ENCODE assay signal across 8 mouse cellular contexts in the genomic region with DNA sequence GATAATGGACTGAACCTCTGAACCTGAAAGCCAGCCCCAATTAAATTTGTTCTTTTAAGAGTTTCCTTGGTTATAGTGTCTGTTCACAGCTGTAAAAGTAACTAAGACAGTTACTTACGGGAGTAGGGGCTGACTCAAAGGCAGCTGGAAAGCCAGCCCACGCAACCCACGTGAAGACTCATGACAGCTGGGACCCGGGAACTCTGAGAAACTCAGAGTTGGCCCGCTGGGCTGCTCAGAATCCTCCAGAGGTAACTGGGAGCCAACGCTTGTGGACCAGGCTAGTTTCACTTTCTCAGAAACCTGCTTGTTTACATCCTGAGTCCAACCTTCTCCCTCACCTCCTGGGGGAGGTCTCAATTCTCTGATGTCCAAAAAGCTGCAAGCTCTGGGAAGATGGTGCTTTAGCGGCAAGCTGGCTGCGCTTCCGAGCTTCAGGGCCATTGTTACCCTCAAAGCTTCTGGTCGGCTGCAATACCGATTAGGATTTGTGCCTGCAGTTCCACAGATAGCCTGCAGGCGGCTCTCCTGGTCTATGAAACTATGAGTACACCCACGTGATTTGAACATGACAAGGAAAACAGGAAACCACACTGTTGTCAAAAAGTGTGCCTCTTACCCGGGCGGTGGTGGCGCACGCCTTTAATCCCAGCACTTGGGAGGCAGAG. TPM values are rescaled to one million over a fixed set of nuclear protein-coding genes. Genes with fewer than 3 reads are reported as not detected.
DNase-seq lines count a peak whose midpoint lies in the region; ATAC-seq lines count a peak whose summit lies in the region.

No protein-coding gene starts in this region.

- DNase-seq in embryo, embryonic 10 days (ENCODE audit: low spot score) = peak; percentile 86
- DNase-seq in gastrocnemius, postnatal 10 days = peak; percentile 95
- peak; percentile 89 for DNase-seq in hindlimb bud, embryonic 11.5 days (ENCODE audit: extremely low spot score, low read depth, low spot score)
- peak; percentile 85 to 96 for DNase-seq in left cerebral cortex, adult 8-10 months (ENCODE audit: low spot score in 2 of 2)
- DNase-seq in right cerebral cortex, adult 18-20 months = peak; percentile 92
- peak; percentile 87 for DNase-seq in urinary bladder, adult 2 months (ENCODE audit: low spot score)

- peak; percentile 15 for ATAC-seq in activated CD4-positive, CD25-positive, alpha-beta regulatory T cell, adult 4 months
- peak; percentile 43 for ATAC-seq in megakaryocyte, adult 5-6 weeks (ENCODE audit: poor library complexity, severe bottlenecking)

RNA-seq across cellular contexts. Expression of gene H2-D1, which starts 4.6 kb away (rescaled TPM):
- 1,000 to 10,000 TPM; 3,460 to 4,099 TPM for polyA plus RNA-seq in activated CD4-positive, CD25-positive, alpha-beta regulatory T cell, adult 4 months (2017; shearing (Covaris generic))
- total RNA-seq in gastrocnemius, postnatal 10 days (2021) = 10 to 100 TPM; 39.3 to 47.2 TPM
- total RNA-seq in left cerebral cortex, adult 8-10 months (2022) = 10 to 100 TPM; 29.5 to 72.8 (median 47.5) TPM
- total RNA-seq in megakaryocyte, adult 5-6 weeks (2015) = 572 and 605 TPM in 2 replicates
- 1,046 and 1,120 TPM in 2 replicates for total RNA-seq in megakaryocyte, adult 5-6 weeks (2017)
- polyA plus RNA-seq in urinary bladder, adult 2 months (2012; rRNA removed) = 589 and 606 TPM in 2 replicates

RNA-seq across cellular contexts. Expression of gene Ddx39b, which starts 16.4 kb away (rescaled TPM):
- 100 to 1,000 TPM; 200 to 247 TPM for polyA plus RNA-seq in activated CD4-positive, CD25-positive, alpha-beta regulatory T cell, adult 4 months (2017; shearing (Covaris generic))
- total RNA-seq in gastrocnemius, postnatal 10 days (2021) = 100 to 1,000 TPM; 147 to 169 TPM
- 100 to 1,000 TPM; 175 to 212 (median 200) TPM for total RNA-seq in left cerebral cortex, adult 8-10 months (2022)
- total RNA-seq in megakaryocyte, adult 5-6 weeks (2015) = 166 TPM in 2 replicates
- total RNA-seq in megakaryocyte, adult 5-6 weeks (2017) = 115 and 125 TPM in 2 replicates
- 314 and 350 TPM in 2 replicates for polyA plus RNA-seq in urinary bladder, adult 2 months (2012; rRNA removed)

RNA-seq across cellular contexts. Expression of gene Nfkbil1, which starts 22.4 kb away (rescaled TPM):
- polyA plus RNA-seq in activated CD4-positive, CD25-positive, alpha-beta regulatory T cell, adult 4 months (2017; shearing (Covaris generic)) = 1 to 10 TPM; 3.4 to 4.4 TPM
- 10 to 100 TPM in 1 of 2 experiments, 1 to 10 TPM in 1; 9.9 to 11.1 TPM for total RNA-seq in gastrocnemius, postnatal 10 days (2021)
- total RNA-seq in left cerebral cortex, adult 8-10 months (2022) = 10 to 100 TPM; 14.1 to 18.8 (median 17.1) TPM
- 2.2 and 4.5 TPM in 2 replicates for total RNA-seq in megakaryocyte, adult 5-6 weeks (2015)
- total RNA-seq in megakaryocyte, adult 5-6 weeks (2017) = 10.2 and 13.3 TPM in 2 replicates
- polyA plus RNA-seq in urinary bladder, adult 2 months (2012; rRNA removed) = 14.0 and 15.4 TPM in 2 replicates

RNA-seq across cellular contexts. Expression of gene Atp6v1g2, which starts 24.5 kb away (rescaled TPM):
- 1 to 10 TPM; 2.3 to 4.0 TPM for polyA plus RNA-seq in activated CD4-positive, CD25-positive, alpha-beta regulatory T cell, adult 4 months (2017; shearing (Covaris generic))
- total RNA-seq in gastrocnemius, postnatal 10 days (2021) = 1 to 10 TPM; 2.1 to 3.3 TPM
- 100 to 1,000 TPM; 552 to 589 (median 575) TPM for total RNA-seq in left cerebral cortex, adult 8-10 months (2022)
- 6.2 and 6.9 TPM in 2 replicates for total RNA-seq in megakaryocyte, adult 5-6 weeks (2015)
- 3.0 and 3.6 TPM in 2 replicates for total RNA-seq in megakaryocyte, adult 5-6 weeks (2017)
- polyA plus RNA-seq in urinary bladder, adult 2 months (2012; rRNA removed) = 11.9 and 14.5 TPM in 2 replicates

RNA-seq across cellular contexts. Expression of gene Gm16181, which starts 37.3 kb away (rescaled TPM):
- 1 to 10 TPM in 1 of 2 experiments, not detected in 1; 1.8 TPM for polyA plus RNA-seq in activated CD4-positive, CD25-positive, alpha-beta regulatory T cell, adult 4 months (2017; shearing (Covaris generic))
- total RNA-seq in gastrocnemius, postnatal 10 days (2021) = not detected
- not detected for total RNA-seq in left cerebral cortex, adult 8-10 months (2022)
- total RNA-seq in megakaryocyte, adult 5-6 weeks (2015) = 0.76 and 2.5 TPM in 2 replicates
- 0.88 and 4.0 TPM in 2 replicates for total RNA-seq in megakaryocyte, adult 5-6 weeks (2017)
- polyA plus RNA-seq in urinary bladder, adult 2 months (2012; rRNA removed) = 0.18 TPM in 1 of 2 replicates, not detected in the other

Comparison
In these comparisons a context has a peak if more than half of its experiments do, and no peak if none do; other contexts are left out.
1. Peak in every context shown above with its lines: DNase-seq and ATAC-seq.
2. RNA of gene H2-D1, which starts 4.6 kb away (total RNA-seq): 572 to 1,120 TPM in megakaryocyte, adult 5-6 weeks; 29.5 to 72.8 TPM in left cerebral cortex, adult 8-10 months and 39.3 to 47.2 TPM in gastrocnemius, postnatal 10 days; every median in the first group is over 4 times any median in the second.